ENCODE assay signal across 8 mouse cellular contexts in genomic region chrX:73964363-73964762, GRCm38 (mm10). TPM values are rescaled to one million over a fixed set of nuclear protein-coding genes. Genes with fewer than 3 reads are reported as not detected.
A peak's percentile ranks its signal among the peaks of the same experiment; 100 is the strongest.
DNase-seq lines count a peak whose midpoint lies in the region; ATAC-seq and TF ChIP-seq lines count a peak whose summit lies in the region.

No protein-coding gene starts in this region.

- peak overlapping the region; percentile 71 for H3K4me3 ChIP-seq in heart, embryonic 10.5 days
- peak overlapping the region; percentile 67 for H3K4me3 ChIP-seq in embryonic facial prominence, embryonic 12.5 days
- peak overlapping the region; percentile 62 for H3K4me3 ChIP-seq in hindbrain, postnatal 0 days (ENCODE audit: low read length)
- peak overlapping the region; percentile 80 for H3K4me3 ChIP-seq in liver, postnatal 0 days (ENCODE audit: low read depth, low read length)
- peak overlapping the region; percentile 73 for H3K4me3 ChIP-seq in neural tube, embryonic 12.5 days

- no peak overlapping the region for H3K27ac ChIP-seq in heart, embryonic 10.5 days
- no peak overlapping the region for H3K27ac ChIP-seq in embryonic facial prominence, embryonic 12.5 days
- no peak overlapping the region; the same call in 1 of the 2 replicates for H3K27ac ChIP-seq in hindbrain, postnatal 0 days
- peak overlapping the region; percentile 99 for H3K27ac ChIP-seq in liver, postnatal 0 days (ENCODE audit: low read depth)
- H3K27ac ChIP-seq in neural tube, embryonic 12.5 days = no peak overlapping the region

- peak overlapping the region; percentile 70 for H3K4me2 ChIP-seq in embryonic facial prominence, embryonic 12.5 days (replicated peaks)
- peak overlapping the region; percentile 67 for H3K4me2 ChIP-seq in hindbrain, postnatal 0 days (ENCODE audit: low read depth, low read length)
- H3K4me2 ChIP-seq in liver, postnatal 0 days (ENCODE audit: low read depth, low read length) = peak overlapping the region; percentile 71
- H3K4me2 ChIP-seq in neural tube, embryonic 12.5 days (replicated peaks) = peak overlapping the region; percentile 77

- no peak for TF ChIP-seq EP300 in liver, postnatal 0 days (IDR thresholded peaks at IDR 0.05; ENCODE audit: low read depth)

- H3K9me3 ChIP-seq in heart, embryonic 10.5 days = no peaks in the 10 kb centered on the region
- no peaks in the 10 kb centered on the region for H3K9me3 ChIP-seq in embryonic facial prominence, embryonic 12.5 days
- no peaks in the 10 kb centered on the region for H3K9me3 ChIP-seq in hindbrain, postnatal 0 days (ENCODE audit: low read length)
- H3K9me3 ChIP-seq in liver, postnatal 0 days (ENCODE audit: low read length) = no peaks in the 10 kb centered on the region
- no peaks in the 10 kb centered on the region for H3K9me3 ChIP-seq in neural tube, embryonic 12.5 days

- no peak for TF ChIP-seq CTCF in hindbrain, postnatal 0 days (IDR thresholded peaks at IDR 0.05; ENCODE audit: low read depth)
- no peak for TF ChIP-seq CTCF in liver, postnatal 0 days (IDR thresholded peaks at IDR 0.05; ENCODE audit: low read depth)

- 36% methylated on average over 3 of the region's 3 CpGs for WGBS in heart, embryonic 10.5 days
- WGBS in embryonic facial prominence, embryonic 12.5 days = 50% methylated on average over 3 of the region's 3 CpGs
- WGBS in hindbrain, postnatal 0 days = 55% methylated on average over 3 of the region's 3 CpGs
- 17% methylated on average over 3 of the region's 3 CpGs for WGBS in liver, postnatal 0 days (ENCODE audit: insufficient replicate concordance)
- 40% methylated on average over 3 of the region's 3 CpGs for WGBS in neural tube, embryonic 12.5 days

- peaks cover 9% of the 10 kb centered on the region; the same call in 1 of the 2 replicates for H3K4me1 ChIP-seq in heart, embryonic 10.5 days
- H3K4me1 ChIP-seq in embryonic facial prominence, embryonic 12.5 days = peaks cover 18% of the 10 kb centered on the region; the same call in 1 of the 2 replicates
- no peaks in the 10 kb centered on the region for H3K4me1 ChIP-seq in hindbrain, postnatal 0 days (ENCODE audit: insufficient read depth, low read length)
- peaks cover 29% of the 10 kb centered on the region for H3K4me1 ChIP-seq in liver, postnatal 0 days (ENCODE audit: insufficient read depth)
- H3K4me1 ChIP-seq in neural tube, embryonic 12.5 days = peaks cover 20% of the 10 kb centered on the region

- H3K27me3 ChIP-seq in heart, embryonic 10.5 days (ENCODE audit: insufficient read depth, poor library complexity, severe bottlenecking) = peaks cover 20% of the 10 kb centered on the region; the same call in 1 of the 2 replicates
- peaks cover 5% of the 10 kb centered on the region; the same call in 1 of the 2 replicates for H3K27me3 ChIP-seq in embryonic facial prominence, embryonic 12.5 days
- no peaks in the 10 kb centered on the region for H3K27me3 ChIP-seq in hindbrain, postnatal 0 days (ENCODE audit: insufficient read depth, low read length)
- H3K27me3 ChIP-seq in liver, postnatal 0 days (ENCODE audit: insufficient read depth, low read length) = no peaks in the 10 kb centered on the region
- H3K27me3 ChIP-seq in neural tube, embryonic 12.5 days (replicated peaks) = no peaks in the 10 kb centered on the region

- ATAC-seq in embryonic facial prominence, embryonic 12.5 days (ENCODE audit: insufficient number of reproducible peaks, insufficient read depth, low FRiP score, low TSS enrichment) = no peak
- no peak for ATAC-seq in hindbrain, postnatal 0 days
- no peak for ATAC-seq in liver, postnatal 0 days
- no peak for ATAC-seq in neural tube, embryonic 12.5 days (ENCODE audit: low FRiP score, low read depth)

- DNase-seq in heart, embryonic 10.5 days (ENCODE audit: low spot score) = no peak
- no peak for DNase-seq in heart, postnatal 4 days
- DNase-seq in hindbrain, postnatal 0 days (ENCODE audit: low spot score) = no peak
- DNase-seq in liver, postnatal 0 days = peak; percentile 46
- no peak for DNase-seq in right cerebral cortex, adult 18-20 months
- DNase-seq in retina, embryonic 14.5 days (ENCODE audit: low spot score) = no peak

- peaks cover 34% of the 10 kb centered on the region for H3K36me3 ChIP-seq in heart, embryonic 10.5 days
- H3K36me3 ChIP-seq in embryonic facial prominence, embryonic 12.5 days = 0 out of 2 replicates have a peak, but pooled peaks cover 3% of the 10 kb centered on the region
- H3K36me3 ChIP-seq in hindbrain, postnatal 0 days (ENCODE audit: insufficient read depth, low read length) = no peaks in the 10 kb centered on the region
- peaks cover 22% of the 10 kb centered on the region for H3K36me3 ChIP-seq in liver, postnatal 0 days (replicated peaks; ENCODE audit: insufficient read depth, low read length)
- peaks cover 4% of the 10 kb centered on the region; the same call in 1 of the 2 replicates for H3K36me3 ChIP-seq in neural tube, embryonic 12.5 days

- H3K9ac ChIP-seq in embryonic facial prominence, embryonic 12.5 days = peak overlapping the region; percentile 70
- H3K9ac ChIP-seq in hindbrain, postnatal 0 days (replicated peaks; ENCODE audit: low read length) = peak overlapping the region; percentile 70
- H3K9ac ChIP-seq in liver, postnatal 0 days (replicated peaks) = peak overlapping the region; percentile 42; the same call in 1 of the 2 replicates
- peak overlapping the region; percentile 70 for H3K9ac ChIP-seq in neural tube, embryonic 12.5 days

RNA-seq across cellular contexts. Expression of gene Hcfc1, which starts 1.8 kb away (rescaled TPM):
- polyA plus RNA-seq in heart, embryonic 10.5 days (2016; fragmentation: Nextera tagmentation; extraction: Ambion mirVana) = 49.5 and 56.8 TPM in 2 replicates
- 10 to 100 TPM; 73.9 to 79.3 TPM for total RNA-seq in heart, postnatal 4 days (2021)
- 71.0 and 71.3 TPM in 2 replicates for polyA plus RNA-seq in embryonic facial prominence, embryonic 12.5 days (2016; fragmentation: Nextera tagmentation; extraction: Ambion mirVana)
- 114 and 133 TPM in 2 replicates for total RNA-seq in hindbrain, postnatal 0 days (2014; rRNA removed)
- polyA plus RNA-seq in hindbrain, postnatal 0 days (2015; fragmentation: Nextera tagmentation; extraction: Ambion mirVana) = 27.3 and 34.9 TPM in 2 replicates
- polyA plus RNA-seq in liver, postnatal 0 days (2015; fragmentation: Nextera tagmentation; extraction: Ambion mirVana) = 14.6 and 16.4 TPM in 2 replicates
- polyA plus RNA-seq in neural tube, embryonic 12.5 days (2016; fragmentation: Nextera tagmentation; extraction: Ambion mirVana) = 66.0 and 67.8 TPM in 2 replicates

RNA-seq across cellular contexts. Expression of gene Renbp, which starts 33.7 kb away (rescaled TPM):
- 43.1 and 58.2 TPM in 2 replicates for polyA plus RNA-seq in heart, embryonic 10.5 days (2016; fragmentation: Nextera tagmentation; extraction: Ambion mirVana)
- 10 to 100 TPM; 21.4 to 22.9 TPM for total RNA-seq in heart, postnatal 4 days (2021)
- 19.7 and 24.7 TPM in 2 replicates for polyA plus RNA-seq in embryonic facial prominence, embryonic 12.5 days (2016; fragmentation: Nextera tagmentation; extraction: Ambion mirVana)
- total RNA-seq in hindbrain, postnatal 0 days (2014; rRNA removed) = 5.5 and 6.3 TPM in 2 replicates
- polyA plus RNA-seq in hindbrain, postnatal 0 days (2015; fragmentation: Nextera tagmentation; extraction: Ambion mirVana) = 15.2 and 16.5 TPM in 2 replicates
- polyA plus RNA-seq in liver, postnatal 0 days (2015; fragmentation: Nextera tagmentation; extraction: Ambion mirVana) = 22.3 and 22.6 TPM in 2 replicates
- 16.9 and 17.6 TPM in 2 replicates for polyA plus RNA-seq in neural tube, embryonic 12.5 days (2016; fragmentation: Nextera tagmentation; extraction: Ambion mirVana)

RNA-seq across cellular contexts. Expression of gene Naa10, which starts 42.6 kb away (rescaled TPM):
- polyA plus RNA-seq in heart, embryonic 10.5 days (2016; fragmentation: Nextera tagmentation; extraction: Ambion mirVana) = 124 and 146 TPM in 2 replicates
- total RNA-seq in heart, postnatal 4 days (2021) = 10 to 100 TPM; 66.7 to 71.7 TPM
- 136 and 147 TPM in 2 replicates for polyA plus RNA-seq in embryonic facial prominence, embryonic 12.5 days (2016; fragmentation: Nextera tagmentation; extraction: Ambion mirVana)
- total RNA-seq in hindbrain, postnatal 0 days (2014; rRNA removed) = 70.7 and 79.2 TPM in 2 replicates
- 102 and 104 TPM in 2 replicates for polyA plus RNA-seq in hindbrain, postnatal 0 days (2015; fragmentation: Nextera tagmentation; extraction: Ambion mirVana)
- 48.9 and 51.8 TPM in 2 replicates for polyA plus RNA-seq in liver, postnatal 0 days (2015; fragmentation: Nextera tagmentation; extraction: Ambion mirVana)
- 112 and 114 TPM in 2 replicates for polyA plus RNA-seq in neural tube, embryonic 12.5 days (2016; fragmentation: Nextera tagmentation; extraction: Ambion mirVana)

RNA-seq across cellular contexts. Expression of gene Arhgap4, which starts 42.7 kb away (rescaled TPM):
- 1.3 and 3.0 TPM in 2 replicates for polyA plus RNA-seq in heart, embryonic 10.5 days (2016; fragmentation: Nextera tagmentation; extraction: Ambion mirVana)
- 1 to 10 TPM; 1.8 to 2.0 TPM for total RNA-seq in heart, postnatal 4 days (2021)
- polyA plus RNA-seq in embryonic facial prominence, embryonic 12.5 days (2016; fragmentation: Nextera tagmentation; extraction: Ambion mirVana) = 2.7 and 3.0 TPM in 2 replicates
- total RNA-seq in hindbrain, postnatal 0 days (2014; rRNA removed) = 7.0 and 7.1 TPM in 2 replicates
- polyA plus RNA-seq in hindbrain, postnatal 0 days (2015; fragmentation: Nextera tagmentation; extraction: Ambion mirVana) = 1.6 and 1.7 TPM in 2 replicates
- 5.1 and 5.2 TPM in 2 replicates for polyA plus RNA-seq in liver, postnatal 0 days (2015; fragmentation: Nextera tagmentation; extraction: Ambion mirVana)
- polyA plus RNA-seq in neural tube, embryonic 12.5 days (2016; fragmentation: Nextera tagmentation; extraction: Ambion mirVana) = 2.4 and 3.1 TPM in 2 replicates

RNA-seq across cellular contexts. Expression of gene Irak1, which starts 59.4 kb away (rescaled TPM):
- polyA plus RNA-seq in heart, embryonic 10.5 days (2016; fragmentation: Nextera tagmentation; extraction: Ambion mirVana) = 59.3 and 60.8 TPM in 2 replicates
- total RNA-seq in heart, postnatal 4 days (2021) = 10 to 100 TPM; 56.4 to 57.1 TPM
- 61.1 and 64.6 TPM in 2 replicates for polyA plus RNA-seq in embryonic facial prominence, embryonic 12.5 days (2016; fragmentation: Nextera tagmentation; extraction: Ambion mirVana)
- 57.6 and 71.0 TPM in 2 replicates for total RNA-seq in hindbrain, postnatal 0 days (2014; rRNA removed)
- 38.7 and 39.2 TPM in 2 replicates for polyA plus RNA-seq in hindbrain, postnatal 0 days (2015; fragmentation: Nextera tagmentation; extraction: Ambion mirVana)
- 17.9 and 18.7 TPM in 2 replicates for polyA plus RNA-seq in liver, postnatal 0 days (2015; fragmentation: Nextera tagmentation; extraction: Ambion mirVana)
- polyA plus RNA-seq in neural tube, embryonic 12.5 days (2016; fragmentation: Nextera tagmentation; extraction: Ambion mirVana) = 48.2 and 51.2 TPM in 2 replicates
